Mouse (Mus musculus): ENCODE measurements around the gene A930033H14Rik. TPM values are rescaled to one million over a fixed set of nuclear protein-coding genes. Genes with fewer than 3 reads are reported as not detected.
A peak's percentile ranks its signal among the peaks of the same experiment; 100 is the strongest.

The A930033H14Rik gene
- total RNA-seq, 2 experiments from 2014 or later, result 4.4 to 4.8 TPM

DNA sequence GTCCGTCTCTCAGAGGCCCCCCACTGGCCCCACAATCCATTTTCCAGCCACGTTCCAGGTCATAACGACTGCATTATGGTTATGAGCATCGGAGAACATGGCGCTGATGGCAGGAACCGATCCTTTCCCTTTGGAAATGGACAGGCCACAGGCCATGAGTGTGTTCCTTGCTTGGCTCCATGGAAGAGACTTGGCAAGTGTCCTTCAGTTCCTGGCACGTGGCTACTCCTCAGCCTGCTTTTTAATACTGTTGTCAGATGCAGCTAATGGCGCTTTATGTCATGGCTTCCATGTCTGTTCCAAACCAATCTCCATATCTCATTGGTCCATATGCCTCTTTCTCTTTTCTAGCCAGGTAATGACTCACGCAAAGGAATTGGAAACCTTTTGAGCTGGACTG, 24.9 kb upstream of the A930033H14Rik start:
- DNase-seq (ENCODE audit: low spot score), result no peak

DNA sequence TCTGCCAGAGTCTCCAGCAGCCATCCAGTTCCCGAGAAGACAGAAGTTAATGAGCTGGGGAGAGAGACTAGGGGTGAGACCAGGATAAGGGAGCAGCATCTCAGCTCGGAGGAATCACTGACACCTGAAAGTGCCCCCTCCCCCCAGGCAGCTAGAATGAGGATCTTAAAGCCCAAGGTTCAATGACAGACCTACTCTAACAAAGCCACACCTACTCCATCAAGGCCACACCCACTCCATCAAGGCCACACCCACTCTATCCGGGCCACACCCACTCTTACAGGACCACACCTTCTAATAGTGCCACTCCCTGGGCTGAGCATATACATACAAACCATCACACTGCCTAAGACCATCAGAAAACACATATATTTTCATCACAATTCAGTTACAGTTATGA, 24.3 kb upstream of the A930033H14Rik start:
- no peak for DNase-seq (ENCODE audit: low spot score)

DNA sequence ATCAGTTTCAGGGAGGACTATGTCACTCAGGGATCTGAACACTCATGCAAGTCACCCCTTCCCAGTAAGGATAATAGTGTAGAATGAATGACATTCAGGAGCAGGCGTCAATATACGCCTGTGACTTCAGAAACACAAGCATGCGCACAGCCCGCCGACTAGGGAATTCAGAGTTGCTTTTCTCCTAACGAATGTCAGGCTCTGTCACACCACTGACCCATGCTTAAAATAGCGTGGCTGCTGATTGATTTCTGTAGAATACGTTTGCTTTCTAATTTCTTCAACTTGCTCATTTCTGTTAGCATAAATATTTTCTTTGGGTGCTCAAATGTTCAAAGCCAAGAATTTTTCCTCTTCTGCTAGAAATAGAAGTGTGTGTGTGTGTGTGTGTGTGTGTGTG, 13.1 kb upstream of the A930033H14Rik start:
- no peak for DNase-seq (ENCODE audit: low spot score)

DNA sequence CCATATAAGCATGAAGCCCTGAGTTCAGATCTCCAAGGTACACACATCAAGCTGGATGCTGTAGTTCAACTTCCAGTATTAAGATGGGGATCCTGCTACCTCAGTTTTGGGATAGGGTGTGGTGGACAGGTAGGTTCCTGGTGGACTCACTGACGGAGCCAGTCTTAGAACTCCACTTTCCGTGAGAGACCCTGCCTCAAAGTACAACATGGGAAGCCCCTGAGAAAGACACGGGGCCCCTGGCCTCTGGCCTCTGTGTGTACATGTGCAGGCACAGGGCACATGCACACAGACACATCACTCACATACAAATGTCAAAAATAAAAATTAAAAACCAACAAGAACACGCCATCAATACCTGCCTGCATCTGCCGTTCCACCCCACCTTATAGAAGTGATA, 12.6 kb upstream of the A930033H14Rik start:
- no peak for DNase-seq (ENCODE audit: low spot score)

DNA sequence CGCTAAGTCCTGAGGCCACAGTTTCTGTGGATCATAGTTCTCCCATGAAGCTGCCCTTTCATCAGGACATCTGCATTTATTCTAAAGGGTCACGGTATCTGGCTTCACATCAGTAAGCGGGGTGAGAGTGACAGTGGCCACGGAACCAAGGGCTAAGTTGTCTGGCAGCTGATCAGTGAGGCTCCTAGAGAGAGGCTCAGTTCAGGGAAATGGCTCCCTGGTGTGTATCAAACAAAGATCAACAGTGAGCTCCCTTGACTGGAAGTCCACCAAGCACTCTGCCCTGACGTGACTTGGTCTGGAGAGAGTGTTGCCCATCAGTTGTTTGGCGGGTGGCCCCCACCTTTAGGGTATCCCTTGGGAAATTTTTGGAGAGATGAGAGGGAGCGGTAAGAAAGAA, 11.4 kb upstream of the A930033H14Rik start:
- DNase-seq (ENCODE audit: low spot score), result no peak

DNA sequence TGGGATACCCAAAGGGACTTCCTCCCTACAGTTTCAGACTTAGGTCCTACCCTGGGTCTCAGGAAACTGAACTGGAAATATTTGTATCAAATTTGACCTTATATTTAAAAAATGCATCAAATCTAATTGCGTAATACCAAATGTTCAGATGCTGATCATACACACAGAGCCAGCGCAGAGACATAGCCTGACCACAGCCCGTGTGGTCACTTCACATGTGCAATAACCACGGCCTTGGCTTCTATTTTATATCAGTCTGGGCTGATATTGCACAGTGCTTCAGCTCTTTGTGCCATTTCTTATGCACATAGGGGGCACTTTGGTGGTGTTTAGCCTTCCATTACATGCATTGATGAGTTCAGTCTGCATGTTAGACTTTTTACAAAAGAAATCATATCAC, 10.3 kb upstream of the A930033H14Rik start:
- DNase-seq (ENCODE audit: low spot score), result no peak

DNA sequence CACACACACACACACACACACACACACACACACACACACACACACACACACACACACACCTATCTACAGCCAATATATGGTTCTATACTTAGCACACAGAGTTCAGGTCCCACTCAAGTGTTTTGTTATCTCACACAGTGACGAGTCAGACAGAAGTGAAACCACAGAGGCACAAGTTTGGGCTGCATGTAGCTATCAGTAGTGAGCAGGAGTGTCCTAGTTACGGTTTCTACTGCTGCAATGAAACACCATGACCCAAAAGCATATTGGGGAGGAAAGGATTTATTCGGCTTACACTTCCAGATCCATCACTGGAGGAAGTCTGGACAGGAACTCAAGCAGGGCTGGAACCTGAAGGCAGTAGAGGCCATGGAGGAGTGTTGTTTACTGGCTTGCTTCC, 9.1 kb upstream of the A930033H14Rik start:
- DNase-seq (ENCODE audit: low spot score), result no peak

DNA sequence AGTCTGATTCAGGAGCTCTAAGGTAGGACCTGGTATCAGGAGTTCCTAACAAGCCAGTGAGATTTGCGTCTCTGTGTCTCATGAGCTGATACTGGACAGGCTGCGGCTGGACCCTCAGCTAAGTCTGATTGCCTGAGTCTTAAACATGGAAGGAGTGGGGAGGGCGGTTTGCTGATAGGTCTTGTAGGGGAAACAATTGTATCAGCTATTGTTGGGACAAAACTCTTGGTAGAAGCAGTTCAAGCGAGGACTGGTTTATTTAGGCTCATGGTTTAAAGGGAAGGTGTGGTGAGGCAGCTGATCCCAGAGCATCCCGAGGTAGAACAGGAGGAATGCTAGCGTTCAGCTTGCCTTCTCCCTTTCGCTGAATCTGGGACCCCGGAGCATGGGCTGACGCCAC, 8.2 kb upstream of the A930033H14Rik start:
- DNase-seq (ENCODE audit: low spot score), result no peak

DNA sequence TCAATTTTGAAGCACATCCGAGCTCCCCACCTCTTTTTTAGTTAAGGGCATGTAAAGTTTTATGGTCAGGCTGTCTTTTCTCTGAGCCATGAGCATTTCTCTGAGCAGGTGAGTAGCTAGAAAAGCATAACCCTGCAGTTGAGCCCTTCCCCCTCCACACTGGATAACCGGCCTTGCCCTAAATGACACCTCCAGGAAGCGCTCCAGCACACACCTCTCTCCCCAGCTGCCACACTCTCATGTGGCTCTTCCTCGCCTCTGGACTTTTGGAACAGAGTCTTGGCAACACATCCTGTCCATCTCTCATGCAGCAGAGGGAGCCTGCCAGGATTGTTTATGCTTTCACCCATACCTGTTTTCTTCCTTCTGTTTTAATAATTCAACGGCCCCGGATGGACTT, 7.4 kb upstream of the A930033H14Rik start:
- peak; percentile 66 for DNase-seq (ENCODE audit: low spot score)

DNA sequence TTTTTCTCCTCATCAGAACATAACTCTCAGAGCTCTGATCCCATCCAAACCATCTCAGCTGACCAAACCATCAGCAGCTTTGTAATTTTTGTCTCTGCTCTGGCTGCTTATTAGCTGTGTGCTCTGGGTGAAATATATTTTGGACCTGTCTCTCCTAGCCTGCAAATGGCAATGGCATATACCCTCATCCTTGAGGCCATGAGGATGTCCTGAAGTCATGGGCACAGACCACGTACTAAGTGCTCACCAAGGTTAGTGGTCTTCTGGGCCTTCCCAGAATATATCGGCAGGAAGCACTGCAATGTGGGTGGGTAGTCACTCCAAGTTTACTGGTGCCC, 6.4 kb upstream of the A930033H14Rik start:
- DNase-seq (ENCODE audit: low spot score), result no peak

DNA sequence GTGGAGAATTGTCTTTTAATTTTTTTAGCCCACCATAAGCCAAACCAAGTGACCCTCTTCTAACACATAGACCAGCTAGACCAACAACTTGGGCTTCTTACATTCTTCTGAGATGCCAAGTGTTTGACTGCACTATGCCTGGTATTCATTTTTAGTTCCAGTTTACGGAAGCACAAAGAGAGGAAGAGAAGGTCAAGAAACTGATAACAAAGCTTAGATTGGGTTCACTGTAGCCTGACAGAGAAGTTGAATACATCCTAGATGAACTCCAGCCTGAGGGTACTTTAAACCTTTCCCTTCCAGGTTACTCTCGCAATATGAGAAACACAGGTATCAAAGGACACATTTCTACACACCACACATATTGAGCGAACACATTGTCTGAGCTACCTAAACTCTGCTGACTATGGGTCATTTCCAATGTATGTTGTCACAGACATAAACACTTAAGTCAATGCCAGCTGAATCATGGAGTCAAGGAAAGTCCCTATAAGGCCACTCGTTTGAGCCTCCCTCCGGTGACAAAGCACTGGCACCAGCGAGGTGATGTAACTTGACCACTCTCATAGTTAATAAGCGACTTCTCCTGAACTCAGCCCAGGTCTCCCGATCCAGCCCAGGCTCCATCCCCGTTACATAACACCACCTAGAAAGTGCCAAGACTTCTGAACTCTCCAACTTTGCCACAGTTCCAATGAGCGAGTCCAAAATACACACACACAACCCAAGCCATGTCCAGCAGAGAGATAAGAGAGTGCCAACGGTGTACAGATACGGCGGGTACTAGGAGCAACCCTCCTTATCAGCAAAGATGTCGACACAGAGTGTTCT, 5.8 kb upstream of the A930033H14Rik start:
- peak; percentile 74 for DNase-seq (ENCODE audit: low spot score)

DNA sequence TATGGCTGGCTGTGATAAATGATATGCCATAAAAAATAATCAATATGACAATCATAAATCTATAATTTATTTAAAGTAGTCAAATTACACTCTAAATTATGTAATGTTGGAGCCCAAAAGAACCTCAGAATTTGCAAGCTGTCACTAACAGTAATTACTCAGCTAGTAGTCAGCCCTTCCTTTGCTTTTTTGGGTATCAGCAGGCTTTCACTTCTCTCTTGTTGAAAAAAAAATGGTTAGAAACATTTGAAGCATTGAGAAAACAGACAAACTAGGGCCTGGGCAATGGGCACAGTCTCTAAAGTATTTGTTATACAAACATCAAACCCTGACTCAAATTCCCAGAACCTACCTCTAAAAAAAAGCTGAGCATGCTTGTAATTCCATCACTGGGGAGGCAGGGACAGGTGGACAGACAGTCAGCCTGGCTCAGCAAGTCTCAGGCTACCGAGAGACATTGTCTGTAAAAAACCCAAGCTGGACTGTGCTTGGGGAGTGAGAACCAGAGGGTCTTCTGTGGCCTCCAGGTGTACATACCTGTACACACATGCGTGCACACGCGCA, 4.3 kb upstream of the A930033H14Rik start:
- no peak for DNase-seq (ENCODE audit: low spot score)

DNA sequence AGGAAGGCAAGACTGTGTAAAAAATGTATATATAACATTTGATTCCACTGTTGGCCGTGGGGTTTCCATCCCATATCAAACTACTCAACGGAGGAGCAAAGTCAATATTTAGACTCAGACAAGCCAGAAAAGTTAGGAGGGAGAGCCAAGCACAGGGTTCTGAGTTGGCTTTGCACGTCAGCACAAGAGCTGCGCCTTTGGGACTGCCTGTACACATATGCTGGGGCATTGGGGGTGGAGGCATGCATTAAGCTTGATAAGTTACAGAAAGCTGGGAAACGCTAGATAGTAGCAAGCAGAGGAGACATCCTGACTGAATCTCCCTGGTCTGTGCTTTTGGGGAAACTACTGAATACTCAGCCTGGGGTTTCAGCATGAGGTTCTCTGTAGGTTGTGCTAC, 1.1 kb upstream of the A930033H14Rik start:
- DNase-seq (ENCODE audit: low spot score), result no peak

DNA sequence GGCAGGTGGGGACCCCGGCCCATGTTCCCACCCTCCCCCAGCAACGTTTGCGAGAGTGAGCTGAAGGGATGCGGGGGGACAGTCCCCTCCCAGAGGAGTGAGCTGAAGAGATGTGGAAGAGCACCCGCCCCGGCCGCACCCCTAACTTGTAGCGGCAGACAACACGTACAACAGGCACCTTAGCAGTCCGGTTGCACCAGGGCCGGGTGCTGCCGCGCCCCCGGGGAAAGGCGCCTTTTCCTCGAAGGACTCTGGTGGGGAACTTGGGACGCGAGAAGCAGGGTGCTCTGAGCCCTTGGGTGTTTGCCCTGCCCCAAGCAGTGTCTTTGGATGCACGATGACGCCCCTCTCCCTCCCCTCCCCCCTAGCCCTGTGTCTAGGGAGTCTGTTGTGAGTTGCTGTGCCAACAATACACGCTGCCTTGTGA, 566 bp upstream of the A930033H14Rik start:
- no peak for DNase-seq (ENCODE audit: low spot score)

DNA sequence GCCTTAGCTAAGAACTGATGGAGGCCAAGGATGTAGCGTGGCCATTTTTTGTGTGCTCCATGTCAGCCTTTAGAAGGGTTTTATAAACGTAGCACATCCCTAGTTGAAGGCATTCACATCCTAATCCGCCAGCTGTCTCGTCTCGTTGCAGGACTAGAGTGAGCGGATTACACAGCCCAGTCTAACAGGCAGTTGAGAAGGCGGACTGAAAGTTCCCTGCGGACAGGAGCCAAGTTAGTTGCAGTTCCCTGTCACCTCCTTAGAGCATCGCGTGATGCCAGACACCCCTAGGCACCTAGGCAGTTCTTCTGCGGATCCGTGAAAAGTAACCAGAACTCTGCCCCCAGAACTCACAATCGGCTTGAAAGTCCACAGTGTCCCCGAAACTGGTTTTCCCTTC, 922 bp downstream of the A930033H14Rik start:
- DNase-seq (ENCODE audit: low spot score), result peak; percentile 64

DNA sequence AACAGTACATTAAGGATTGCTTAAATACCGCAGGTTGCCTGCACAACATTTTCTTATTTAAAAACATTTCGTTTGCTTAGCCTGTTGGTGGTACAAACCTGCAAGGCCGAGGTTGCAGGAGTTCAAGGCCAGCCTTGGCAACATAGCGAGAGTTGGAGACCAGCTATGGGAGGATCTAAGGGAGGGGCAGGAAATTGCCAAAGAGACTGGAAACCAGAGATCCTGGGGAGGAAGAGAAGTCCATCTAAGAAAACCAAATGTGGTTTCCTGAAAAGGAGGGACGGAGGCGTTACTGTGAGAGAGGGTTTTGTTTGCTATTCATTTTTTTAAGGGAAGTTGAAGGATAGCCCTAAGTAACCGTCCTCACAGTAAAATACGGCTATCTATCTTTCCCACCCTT, 1.3 kb downstream of the A930033H14Rik start:
- peak; percentile 35 for DNase-seq (ENCODE audit: low spot score)

DNA sequence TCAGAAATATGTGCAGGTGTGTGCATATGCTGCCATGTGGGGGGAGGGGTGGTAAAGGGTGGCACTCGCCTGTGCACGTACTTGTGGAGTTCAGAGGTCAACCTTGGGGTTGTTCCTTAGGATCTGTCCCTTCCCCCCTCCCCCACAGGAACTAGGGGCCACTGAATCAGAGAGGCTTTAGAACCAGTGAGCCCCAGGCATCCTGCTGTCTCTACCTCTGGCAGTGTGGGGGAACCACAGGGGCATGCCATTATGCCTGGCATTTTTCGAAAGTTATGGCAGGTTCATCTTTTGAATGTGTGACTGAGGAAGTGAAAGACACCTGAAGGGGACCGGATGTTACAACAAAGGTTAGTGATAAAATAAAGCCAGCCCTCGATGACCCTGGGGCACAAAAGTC, 2.2 kb downstream of the A930033H14Rik start:
- DNase-seq (ENCODE audit: low spot score), result no peak

DNA sequence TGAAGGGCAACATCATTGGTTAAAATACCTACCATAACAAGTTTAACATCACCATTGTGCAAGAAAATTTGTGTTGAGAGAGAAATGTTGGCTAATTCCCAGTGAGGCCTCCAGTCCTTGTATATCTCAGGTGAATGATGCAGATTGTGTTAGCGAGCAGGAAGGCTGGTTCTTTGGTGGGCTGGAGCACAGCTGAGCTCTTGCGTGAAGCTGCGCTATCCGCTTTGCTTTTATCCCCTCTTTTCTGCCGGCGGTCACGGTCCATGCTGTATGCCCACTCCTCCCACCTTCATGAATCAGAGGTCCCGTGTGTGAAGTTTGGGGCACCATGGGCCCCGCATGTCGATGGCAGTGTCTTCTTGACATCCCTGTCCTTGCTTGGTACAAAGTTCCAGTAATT, 2.9 kb downstream of the A930033H14Rik start:
- no peak for DNase-seq (ENCODE audit: low spot score)

DNA sequence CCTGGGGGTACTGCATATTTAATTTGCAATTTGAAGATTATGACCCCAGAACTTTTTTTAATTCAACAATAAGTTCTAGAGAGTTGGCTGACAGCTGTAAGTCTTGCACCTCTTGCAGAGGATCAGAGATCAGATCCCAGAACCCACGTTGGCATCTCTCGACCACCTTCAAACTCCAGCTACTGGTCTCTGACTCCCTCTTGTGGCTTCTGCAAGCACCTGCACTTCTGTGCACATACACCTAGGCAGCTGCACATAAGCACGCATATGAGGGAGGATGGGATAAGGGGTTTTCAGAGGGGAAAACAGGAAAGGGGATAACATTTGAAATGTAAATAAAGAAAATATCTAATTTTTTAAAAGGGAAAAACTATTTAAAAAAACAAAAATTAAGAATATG, 4.2 kb downstream of the A930033H14Rik start:
- no peak for DNase-seq (ENCODE audit: low spot score)

DNA sequence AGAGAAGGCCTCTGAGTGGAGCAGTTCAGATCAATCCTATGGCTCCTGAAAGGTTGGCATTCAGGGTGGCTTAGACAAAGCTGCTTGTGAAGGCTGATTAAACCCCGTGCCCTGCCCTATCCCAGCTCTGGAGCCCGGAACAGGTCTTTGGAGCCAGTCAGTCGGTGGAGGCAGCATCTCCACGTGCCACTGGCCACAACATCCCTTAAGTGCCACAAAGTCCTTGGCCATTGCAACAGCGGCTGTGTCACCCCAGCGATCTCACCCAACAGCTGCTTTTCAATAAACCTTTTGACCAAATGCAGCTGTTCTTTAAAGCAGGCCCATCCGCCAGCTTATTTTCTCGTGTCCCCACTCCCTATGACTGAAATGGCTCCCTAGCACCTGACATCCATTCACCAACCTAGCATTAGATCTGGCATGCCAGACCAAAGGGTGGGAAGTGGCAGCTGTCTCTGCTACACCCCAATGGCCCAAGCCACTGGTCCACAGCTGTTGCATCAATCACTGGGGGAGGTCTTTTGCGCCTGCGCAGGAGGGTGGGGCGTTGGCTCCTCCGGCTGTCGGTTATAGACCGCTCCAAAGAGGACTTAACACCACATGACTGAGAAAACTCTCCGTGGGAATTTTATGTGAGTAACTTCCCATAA, 4.8 kb downstream of the A930033H14Rik start:
- DNase-seq (ENCODE audit: low spot score), result no peak

DNA sequence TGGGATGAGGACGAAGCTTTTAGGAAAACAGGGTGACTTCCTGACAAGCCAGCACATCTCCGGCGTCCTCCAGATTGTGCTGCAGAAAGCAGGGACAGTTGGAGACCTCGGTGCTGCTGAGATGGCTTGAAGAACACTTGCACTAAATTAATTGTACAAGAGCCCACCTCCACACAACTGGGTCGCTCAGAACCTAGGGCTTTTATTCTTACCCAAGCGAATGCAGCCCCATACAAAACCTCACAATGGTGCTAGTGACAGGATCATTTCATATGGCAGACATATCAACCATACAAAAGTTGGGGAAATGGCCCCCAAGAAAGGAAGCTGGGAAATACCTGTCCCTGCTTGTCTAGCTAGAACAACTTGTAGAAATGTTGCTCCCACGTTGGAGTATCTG, 5.4 kb downstream of the A930033H14Rik start:
- DNase-seq (ENCODE audit: low spot score), result no peak

DNA sequence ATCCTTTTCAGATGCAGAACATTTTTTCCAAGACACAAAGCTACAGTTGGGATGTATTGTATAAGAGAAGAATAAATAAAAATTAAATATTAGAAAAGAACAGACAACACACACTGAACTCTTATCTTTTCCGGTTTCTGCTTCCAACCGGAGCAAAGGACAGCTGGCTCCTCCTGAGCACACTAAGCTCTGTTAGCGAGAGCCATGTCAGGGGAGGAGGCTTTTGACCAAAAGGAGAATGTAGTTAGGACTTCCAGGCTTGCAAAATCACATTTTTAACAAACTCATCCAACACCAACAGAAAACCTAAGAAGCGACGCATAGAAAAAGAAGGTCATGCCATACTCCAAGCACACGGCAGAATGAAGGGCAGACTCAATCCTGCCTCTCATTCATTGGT, 6.8 kb downstream of the A930033H14Rik start:
- DNase-seq (ENCODE audit: low spot score), result no peak
